Mouse (Mus musculus): ENCODE data around the gene Efhd1.

DNA sequence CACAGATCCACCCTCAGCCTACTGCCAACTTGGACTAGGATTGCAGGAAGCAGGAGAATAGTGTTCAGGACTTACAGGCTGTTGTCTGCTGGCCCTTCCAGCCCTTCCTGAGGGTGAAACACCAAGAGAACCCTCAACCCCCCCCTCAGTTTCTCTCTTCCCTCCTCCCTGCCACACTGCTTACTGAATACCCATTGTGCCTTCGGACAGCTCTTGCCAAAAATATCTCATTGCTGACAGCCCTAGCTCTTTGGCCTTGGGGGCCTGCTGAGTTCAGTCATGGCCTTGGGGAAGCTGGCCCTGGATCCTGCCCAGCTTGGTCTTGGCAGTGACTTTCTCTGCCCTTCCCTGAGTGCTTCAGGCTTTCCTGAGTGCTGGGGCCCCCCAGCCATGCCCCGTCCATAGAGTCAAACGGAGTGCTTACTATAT is 9.4 kb downstream of the Efhd1 start:
- TF ChIP-seq CTCF (IDR thresholded peaks at IDR 0.05; ENCODE audit: borderline replicate concordance, insufficient read depth, low read depth, low read length) (no peak), POLR2A (IDR thresholded peaks at IDR 0.05; ENCODE audit: borderline replicate concordance, insufficient read depth, low read length) (no peak)
